Mouse (Mus musculus): Measurements from ENCODE around the gene Mta2.

Gene Mta2

GRCm38 (mm10) chr19:8941515-8942217 lies at the start of gene Mta2:
Mta2 (plus strand) TSS chr19:8941875.
- DNase-seq: peak; percentile 97

- peak; percentile 83 for DNase-seq
Observed at GRCm38 (mm10) chr19:8892829-8893766, 48.6 kb upstream of the Mta2 start, which contains the start of gene Ints5. Ints5 (plus strand) TSS chr19:8893005.

GRCm38 (mm10) chr19:8895397-8895960 lies 46.2 kb upstream of the Mta2 start:
- DNase-seq: peak; percentile 61

GRCm38 (mm10) chr19:8896231-8896630 lies 45.4 kb upstream of the Mta2 start:
- DNase-seq: peak; percentile 34

- DNase-seq: peak; percentile 68
Observed at GRCm38 (mm10) chr19:8897211-8897864, 44.3 kb upstream of the Mta2 start.

GRCm38 (mm10) chr19:8897865-8898495 lies 43.7 kb upstream of the Mta2 start, which contains the start of gene Ganab:
Ganab (plus strand) TSS chr19:8898071.
- peak; percentile 95 for DNase-seq

- DNase-seq: no peak
Observed at GRCm38 (mm10) chr19:8898576-8898975, 43.1 kb upstream of the Mta2 start.

- DNase-seq: no peak
Observed at GRCm38 (mm10) chr19:8899079-8899478, 42.6 kb upstream of the Mta2 start.

- no peak for DNase-seq
Observed at GRCm38 (mm10) chr19:8903412-8903811, 38.3 kb upstream of the Mta2 start.

GRCm38 (mm10) chr19:8908531-8908930 lies 33.1 kb upstream of the Mta2 start:
- no peak for DNase-seq

GRCm38 (mm10) chr19:8911810-8912209 lies 29.9 kb upstream of the Mta2 start:
- no peak for DNase-seq

- DNase-seq: no peak
Observed at GRCm38 (mm10) chr19:8914212-8914611, 27.5 kb upstream of the Mta2 start.

GRCm38 (mm10) chr19:8919000-8919399 lies 22.7 kb upstream of the Mta2 start:
- no peak for DNase-seq

- no peak for DNase-seq
Observed at GRCm38 (mm10) chr19:8919684-8920072, 22.0 kb upstream of the Mta2 start.

GRCm38 (mm10) chr19:8920073-8920736 lies 21.5 kb upstream of the Mta2 start, which contains the start of gene B3gat3:
B3gat3 (plus strand) TSS chr19:8920374.
- peak; percentile 96 for DNase-seq

- no peak for DNase-seq
Observed at GRCm38 (mm10) chr19:8920836-8921291, 20.8 kb upstream of the Mta2 start.

GRCm38 (mm10) chr19:8921741-8922140 lies 19.9 kb upstream of the Mta2 start:
- no peak for DNase-seq

GRCm38 (mm10) chr19:8926766-8927165 lies 14.9 kb upstream of the Mta2 start:
- peak; percentile 44 for DNase-seq

GRCm38 (mm10) chr19:8927891-8928525 lies 13.7 kb upstream of the Mta2 start:
- no peak for DNase-seq

- DNase-seq: peak; percentile 85
Observed at GRCm38 (mm10) chr19:8928689-8929223, 12.9 kb upstream of the Mta2 start.

Measured in cerebellum, adult 11-12 months (tissue).